Mouse (Mus musculus): ENCODE results near the gene Col18a1. TPM values are rescaled to one million over a fixed set of nuclear protein-coding genes. Genes with fewer than 3 reads are reported as not detected.

The Col18a1 gene
- polyA plus RNA-seq, 1 experiment: 402 TPM

- TF ChIP-seq MAX (IDR thresholded peaks at IDR 0.05; ENCODE audit: low read depth): no peak
- TF ChIP-seq CEBPB (IDR thresholded peaks at IDR 0.05; ENCODE audit: insufficient read depth, poor library complexity, severe bottlenecking): 0 out of 2 replicates have a peak, but pooled peaks have one; percentile 21
- H3K27me3 ChIP-seq (ENCODE audit: control insufficient read depth, insufficient read depth, insufficient read length): no peaks in the 10 kb centered on the region
Measured at GRCm38 (mm10) chr10:77123953-77124352, 42.4 kb downstream of the Col18a1 start.

DNA sequence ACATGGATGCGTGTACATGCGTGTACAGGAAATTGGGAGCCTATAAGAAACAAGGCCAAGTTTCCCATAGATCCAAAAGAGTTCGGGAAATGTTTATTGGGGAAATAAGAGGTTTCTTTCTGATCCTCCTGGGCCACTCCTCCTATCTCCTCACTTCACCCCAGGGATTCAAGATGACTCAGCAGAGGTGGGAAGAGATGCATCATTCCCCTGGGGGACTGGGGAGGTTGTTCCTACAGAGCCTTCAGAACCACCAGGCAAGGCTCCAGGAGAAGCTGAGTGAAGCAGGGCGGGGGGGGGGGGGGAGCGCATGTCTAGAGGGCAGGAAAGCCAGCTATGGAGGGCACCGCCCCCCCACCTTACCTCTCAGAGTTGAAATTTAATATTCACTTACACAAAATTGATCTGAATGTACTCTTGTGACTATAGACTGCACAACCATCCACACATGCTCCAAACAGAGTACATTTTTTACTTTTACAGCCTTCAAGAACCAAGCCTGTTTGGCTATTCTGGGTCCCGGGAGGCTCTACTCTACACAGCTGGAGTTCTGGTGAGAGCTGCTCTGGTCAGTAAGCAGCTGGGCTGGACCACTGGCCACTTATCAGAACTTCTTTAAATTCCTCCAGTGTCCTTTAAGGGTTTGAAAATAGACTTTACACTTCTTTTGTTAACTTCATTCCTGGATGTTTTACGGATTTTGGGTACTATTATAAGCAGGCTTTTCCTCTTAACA, 44.9 kb downstream of the Col18a1 start:
- Histone ChIP-seq H3K4me3 (no peak overlapping the region), H3K4me2 (ENCODE audit: low read depth) (peak overlapping the region; percentile 57), H3K27me3 (ENCODE audit: control insufficient read depth, insufficient read depth, insufficient read length) (no peaks in the 10 kb centered on the region), H3K79me2 (ENCODE audit: control insufficient read depth, insufficient read depth) (peaks cover 88% of the 10 kb centered on the region), H3ac (ENCODE audit: control insufficient read depth, insufficient read length) (no peak overlapping the region), H3K36me3 (ENCODE audit: control insufficient read depth, insufficient read depth) (peaks cover 18% of the 10 kb centered on the region)
- TF ChIP-seq MYOD1 (IDR thresholded peaks at IDR 0.05; ENCODE audit: control insufficient read depth in 1 of 3, insufficient read length in 2 of 3, low read depth in 2 of 3) (no peak), REST (IDR thresholded peaks at IDR 0.05; ENCODE audit: insufficient read depth, insufficient read length) (no peak), POLR2A (IDR thresholded peaks at IDR 0.05; ENCODE audit: insufficient read length, low read depth) (no peak), TCF12 (IDR thresholded peaks at IDR 0.05; ENCODE audit: insufficient read depth, poor library complexity, severe bottlenecking) (no peak), POLR2AphosphoS2 (IDR thresholded peaks at IDR 0.05; ENCODE audit: insufficient read length, low read depth) (no peak), CEBPB (IDR thresholded peaks at IDR 0.05; ENCODE audit: insufficient read depth, poor library complexity, severe bottlenecking) (no peak), E2F4 (IDR thresholded peaks at IDR 0.05; ENCODE audit: insufficient read depth) (no peak), SRF (IDR thresholded peaks at IDR 0.05; ENCODE audit: control insufficient read depth, insufficient read length, low read depth) (no peak)

More at GRCm38 (mm10) chr10:77123953-77124352, 42.4 kb downstream of the Col18a1 start:
- Histone ChIP-seq H3ac (ENCODE audit: control insufficient read depth, insufficient read length) (no peak overlapping the region), H3K36me3 (ENCODE audit: control insufficient read depth, insufficient read depth) (peaks cover 18% of the 10 kb centered on the region), H3K4me2 (ENCODE audit: low read depth) (peak overlapping the region; percentile 62), H3K79me2 (ENCODE audit: control insufficient read depth, insufficient read depth) (peaks cover 87% of the 10 kb centered on the region), H3K4me3 (no peak overlapping the region)

GRCm38 (mm10) chr10:77120501-77120900, 45.8 kb downstream of the Col18a1 start:
- Histone ChIP-seq H3K4me2 (ENCODE audit: low read depth) (no peak overlapping the region), H3K36me3 (ENCODE audit: control insufficient read depth, insufficient read depth) (peaks cover 18% of the 10 kb centered on the region), H3K27me3 (ENCODE audit: control insufficient read depth, insufficient read depth, insufficient read length) (no peaks in the 10 kb centered on the region), H3K4me3 (no peak overlapping the region), H3ac (ENCODE audit: control insufficient read depth, insufficient read length) (no peak overlapping the region), H3K79me2 (ENCODE audit: control insufficient read depth, insufficient read depth) (peaks cover 90% of the 10 kb centered on the region)
- TF ChIP-seq USF1 (IDR thresholded peaks at IDR 0.05; ENCODE audit: low read depth) (no peak), POLR2AphosphoS2 (IDR thresholded peaks at IDR 0.05; ENCODE audit: insufficient read length, low read depth) (no peak), MYOG (IDR thresholded peaks at IDR 0.05; ENCODE audit: control insufficient read depth in 1 of 3, insufficient read depth in 1 of 3, insufficient read length in 2 of 3, low read depth in 2 of 3) (no peak), TCF3 (IDR thresholded peaks at IDR 0.05; ENCODE audit: insufficient read length, low read depth) (no peak), E2F4 (IDR thresholded peaks at IDR 0.05; ENCODE audit: insufficient read depth) (no peak), MAX (IDR thresholded peaks at IDR 0.05; ENCODE audit: low read depth) (no peak), REST (IDR thresholded peaks at IDR 0.05; ENCODE audit: insufficient read depth, insufficient read length) (no peak), POLR2A (IDR thresholded peaks at IDR 0.05; ENCODE audit: insufficient read length, low read depth) (no peak), MYOD1 (IDR thresholded peaks at IDR 0.05; ENCODE audit: control insufficient read depth in 1 of 3, insufficient read length in 2 of 3, low read depth in 2 of 3) (no peak), SRF (IDR thresholded peaks at IDR 0.05; ENCODE audit: control insufficient read depth, insufficient read length, low read depth) (no peak), CEBPB (IDR thresholded peaks at IDR 0.05; ENCODE audit: insufficient read depth, poor library complexity, severe bottlenecking) (no peak), TCF12 (IDR thresholded peaks at IDR 0.05; ENCODE audit: insufficient read depth, poor library complexity, severe bottlenecking) (no peak)

DNA sequence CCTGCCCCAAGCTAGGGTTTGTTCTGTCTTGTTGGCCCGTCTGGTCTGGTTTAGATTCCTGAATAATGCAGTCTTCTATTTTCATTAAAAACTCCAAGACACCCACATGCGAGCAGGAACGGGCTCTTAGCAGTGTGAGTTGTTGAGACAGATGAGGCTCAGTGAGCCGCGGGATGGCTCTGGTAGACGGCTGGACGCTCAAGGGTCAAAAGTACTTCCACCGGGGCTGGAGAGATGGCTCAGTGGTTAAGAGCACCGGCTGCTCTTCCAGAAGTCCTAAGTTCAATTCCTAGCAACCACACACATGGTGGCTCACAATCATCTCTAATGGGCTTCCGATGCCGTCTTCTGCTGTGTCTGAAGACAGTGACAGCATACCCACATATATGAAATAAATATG, 46.9 kb downstream of the Col18a1 start:
- H3K27me3 ChIP-seq (ENCODE audit: control insufficient read depth, insufficient read depth, insufficient read length): no peaks in the 10 kb centered on the region
- H3ac ChIP-seq (ENCODE audit: control insufficient read depth, insufficient read length): no peak overlapping the region
- no peak overlapping the region for H3K4me3 ChIP-seq
- H3K4me2 ChIP-seq (ENCODE audit: low read depth): no peak overlapping the region
- no peak for TF ChIP-seq MYOG (IDR thresholded peaks at IDR 0.05; ENCODE audit: control insufficient read depth in 1 of 3, insufficient read depth in 1 of 3, insufficient read length in 2 of 3, low read depth in 2 of 3)
- no peak for TF ChIP-seq SRF (IDR thresholded peaks at IDR 0.05; ENCODE audit: control insufficient read depth, insufficient read length, low read depth)
- no peak for TF ChIP-seq CEBPB (IDR thresholded peaks at IDR 0.05; ENCODE audit: insufficient read depth, poor library complexity, severe bottlenecking)
- TF ChIP-seq MAX (IDR thresholded peaks at IDR 0.05; ENCODE audit: low read depth): no peak
- no peak for TF ChIP-seq POLR2AphosphoS2 (IDR thresholded peaks at IDR 0.05; ENCODE audit: insufficient read length, low read depth)
- TF ChIP-seq POLR2A (IDR thresholded peaks at IDR 0.05; ENCODE audit: insufficient read length, low read depth): no peak
- TF ChIP-seq E2F4 (IDR thresholded peaks at IDR 0.05; ENCODE audit: insufficient read depth): no peak
- no peak for TF ChIP-seq TCF12 (IDR thresholded peaks at IDR 0.05; ENCODE audit: insufficient read depth, poor library complexity, severe bottlenecking)
- TF ChIP-seq TCF3 (IDR thresholded peaks at IDR 0.05; ENCODE audit: insufficient read length, low read depth): no peak
- H3K79me2 ChIP-seq (ENCODE audit: control insufficient read depth, insufficient read depth): peaks cover 92% of the 10 kb centered on the region
- peaks cover 18% of the 10 kb centered on the region for H3K36me3 ChIP-seq (ENCODE audit: control insufficient read depth, insufficient read depth)

DNA sequence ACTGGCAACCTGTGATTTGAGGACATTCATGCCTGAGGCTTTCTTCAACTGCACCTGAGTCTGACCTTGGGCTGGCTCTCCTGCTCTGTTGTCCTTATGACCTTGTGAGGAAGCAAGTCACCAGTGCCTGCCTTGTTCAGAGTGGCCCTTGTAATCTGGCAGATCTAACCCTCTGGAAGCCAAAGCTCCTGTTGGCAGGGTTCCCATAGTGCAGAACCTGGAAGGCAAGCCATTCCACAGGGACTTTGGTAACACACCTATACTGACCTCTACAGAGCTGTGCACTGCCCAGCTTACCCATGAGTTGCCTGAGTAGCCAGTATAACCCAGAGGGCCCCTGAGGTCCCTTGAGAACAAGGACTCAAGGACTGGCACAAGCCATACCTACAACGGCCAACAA, 48.0 kb downstream of the Col18a1 start:
- Histone ChIP-seq H3K79me2 (ENCODE audit: control insufficient read depth, insufficient read depth) (peaks cover 96% of the 10 kb centered on the region), H3ac (ENCODE audit: control insufficient read depth, insufficient read length) (no peak overlapping the region), H3K4me3 (no peak overlapping the region), H3K4me2 (ENCODE audit: low read depth) (no peak overlapping the region), H3K27me3 (ENCODE audit: control insufficient read depth, insufficient read depth, insufficient read length) (no peaks in the 10 kb centered on the region), H3K36me3 (ENCODE audit: control insufficient read depth, insufficient read depth) (peaks cover 18% of the 10 kb centered on the region)
- TF ChIP-seq MYOD1 (IDR thresholded peaks at IDR 0.05; ENCODE audit: control insufficient read depth in 1 of 3, insufficient read length in 2 of 3, low read depth in 2 of 3): no peak
- TF ChIP-seq CEBPB (IDR thresholded peaks at IDR 0.05; ENCODE audit: insufficient read depth, poor library complexity, severe bottlenecking): no peak

Measured in myocyte (in vitro differentiated cells).